Mouse (Mus musculus): ENCODE results near the gene Efs. TPM values are rescaled to one million over a fixed set of nuclear protein-coding genes. Genes with fewer than 3 reads are reported as not detected.

Gene Efs
- total and polyA plus RNA-seq, 2 experiments from 2014 or later: 8.5 to 41.4 TPM

- no peak overlapping the region for H3K9ac ChIP-seq (replicated peaks; ENCODE audit: low read length, poor library complexity, severe bottlenecking)
- peak; percentile 69 for TF ChIP-seq CTCF (IDR thresholded peaks at IDR 0.05)
- H3K27me3 ChIP-seq (ENCODE audit: insufficient read depth, low read length): no peaks in the 10 kb centered on the region
- no peak overlapping the region for H3K4me3 ChIP-seq (ENCODE audit: low read depth, low read length)
- H3K4me2 ChIP-seq (ENCODE audit: low read depth, low read length, poor library complexity, severe bottlenecking): no peak overlapping the region
- ATAC-seq (ENCODE audit: low FRiP score) (no peak), DNase-seq (ENCODE audit: low spot score) (peak; percentile 41)
- H3K9me3 ChIP-seq (ENCODE audit: low read length): no peaks in the 10 kb centered on the region
- 61% methylated on average over 12 of the region's 12 CpGs for WGBS
- no peaks in the 10 kb centered on the region for H3K4me1 ChIP-seq (ENCODE audit: insufficient read depth, low read length)
- no peaks in the 10 kb centered on the region for H3K36me3 ChIP-seq (ENCODE audit: insufficient read depth, low read length)
- H3K27ac ChIP-seq (ENCODE audit: low read depth, low read length): no peak overlapping the region
Observed at GRCm38 (mm10) chr14:54939434-54940175, 13.7 kb upstream of the Efs start.

- WGBS: 81% methylated on average over 15 of the region's 15 CpGs
- Histone ChIP-seq H3K4me2 (ENCODE audit: low read depth, low read length, poor library complexity, severe bottlenecking) (no peak overlapping the region), H3K27me3 (ENCODE audit: insufficient read depth, low read length) (no peaks in the 10 kb centered on the region), H3K27ac (ENCODE audit: low read depth, low read length) (no peak overlapping the region), H3K9ac (replicated peaks; ENCODE audit: low read length, poor library complexity, severe bottlenecking) (no peak overlapping the region), H3K9me3 (ENCODE audit: low read length) (no peaks in the 10 kb centered on the region), H3K4me1 (ENCODE audit: insufficient read depth, low read length) (no peaks in the 10 kb centered on the region), H3K36me3 (ENCODE audit: insufficient read depth, low read length) (no peaks in the 10 kb centered on the region), H3K4me3 (ENCODE audit: low read depth, low read length) (no peak overlapping the region)
- no peak for DNase-seq (ENCODE audit: low spot score)
- ATAC-seq (ENCODE audit: low FRiP score): no peak
- TF ChIP-seq CTCF (IDR thresholded peaks at IDR 0.05): no peak
Observed at GRCm38 (mm10) chr14:54938431-54939219, 12.7 kb upstream of the Efs start.

GRCm38 (mm10) chr14:54937361-54938182, 11.6 kb upstream of the Efs start:
- no peak for TF ChIP-seq CTCF (IDR thresholded peaks at IDR 0.05)
- Histone ChIP-seq H3K9me3 (ENCODE audit: low read length) (no peaks in the 10 kb centered on the region), H3K4me1 (ENCODE audit: insufficient read depth, low read length) (no peaks in the 10 kb centered on the region), H3K4me2 (ENCODE audit: low read depth, low read length, poor library complexity, severe bottlenecking) (no peak overlapping the region), H3K36me3 (ENCODE audit: insufficient read depth, low read length) (no peaks in the 10 kb centered on the region), H3K27ac (ENCODE audit: low read depth, low read length) (no peak overlapping the region), H3K4me3 (ENCODE audit: low read depth, low read length) (no peak overlapping the region), H3K27me3 (ENCODE audit: insufficient read depth, low read length) (no peaks in the 10 kb centered on the region), H3K9ac (replicated peaks; ENCODE audit: low read length, poor library complexity, severe bottlenecking) (no peak overlapping the region)
- WGBS: 91% methylated on average over 16 of the region's 16 CpGs
- ATAC-seq (ENCODE audit: low FRiP score) (no peak), DNase-seq (ENCODE audit: low spot score) (no peak)

GRCm38 (mm10) chr14:54936831-54937160, 10.9 kb upstream of the Efs start:
- Histone ChIP-seq H3K4me2 (ENCODE audit: low read depth, low read length, poor library complexity, severe bottlenecking) (peak overlapping the region; percentile 20; the same call in 1 of the 2 replicates), H3K9ac (replicated peaks; ENCODE audit: low read length, poor library complexity, severe bottlenecking) (peak overlapping the region; percentile 39; the same call in 1 of the 2 replicates), H3K27me3 (ENCODE audit: insufficient read depth, low read length) (no peaks in the 10 kb centered on the region), H3K4me1 (ENCODE audit: insufficient read depth, low read length) (no peaks in the 10 kb centered on the region), H3K9me3 (ENCODE audit: low read length) (no peaks in the 10 kb centered on the region), H3K27ac (ENCODE audit: low read depth, low read length) (peak overlapping the region; percentile 77), H3K36me3 (ENCODE audit: insufficient read depth, low read length) (no peaks in the 10 kb centered on the region), H3K4me3 (ENCODE audit: low read depth, low read length) (no peak overlapping the region)
- TF ChIP-seq CTCF (IDR thresholded peaks at IDR 0.05): no peak
- WGBS: 49% methylated on average over 6 of the region's 6 CpGs
- DNase-seq (ENCODE audit: low spot score) (no peak), ATAC-seq (ENCODE audit: low FRiP score) (no peak)

- Histone ChIP-seq H3K9me3 (ENCODE audit: low read length) (no peaks in the 10 kb centered on the region), H3K4me3 (ENCODE audit: low read depth, low read length) (no peak within 1 kb of the TSS), H3K27me3 (ENCODE audit: insufficient read depth, low read length) (no peaks in the 10 kb centered on the region), H3K36me3 (ENCODE audit: insufficient read depth, low read length) (no peaks in the 10 kb centered on the region), H3K4me1 (ENCODE audit: insufficient read depth, low read length) (no peaks in the 10 kb centered on the region), H3K27ac (ENCODE audit: low read depth, low read length) (peak within 1 kb of the TSS; percentile 77), H3K4me2 (ENCODE audit: low read depth, low read length, poor library complexity, severe bottlenecking) (peak within 1 kb of the TSS; percentile 20; the same call in 1 of the 2 replicates), H3K9ac (replicated peaks; ENCODE audit: low read length, poor library complexity, severe bottlenecking) (peak within 1 kb of the TSS; percentile 39)
- peak; percentile 86 for DNase-seq (ENCODE audit: low spot score)
- peak; percentile 88 for ATAC-seq (ENCODE audit: low FRiP score)
- WGBS: 21% methylated on average over 8 of the region's 8 CpGs
- peak; percentile 48 for TF ChIP-seq CTCF (IDR thresholded peaks at IDR 0.05)
Observed at GRCm38 (mm10) chr14:54935904-54936830, 10.2 kb upstream of the Efs start, which contains the start of gene Cmtm5. Gene Cmtm5 (plus strand): TSS chr14:54936261.
